Mouse (Mus musculus) hindbrain, embryonic 11.5 days (tissue): ENCODE results near the gene Cyp1b1. TPM values are rescaled to one million over a fixed set of nuclear protein-coding genes. Genes with fewer than 3 reads are reported as not detected.

ENCODE experiments used
- ATAC-seq: fragments of 200-750 bp; cut with Nextera tagmentation; 2 replicates; pipeline ENCODE4 v1.8.0; 2017; ENCODE audit warnings: mild to moderate bottlenecking, moderate TSS enrichment, moderate library complexity; ENCODE audit not compliant: low FRiP score
- DNase-seq: peaks from one replicate; pipeline ENCODE4 v3.0.0-alpha.2; 2015; ENCODE audit warnings: low spot score
- H3K27ac ChIP-seq: fragments of 300-500 bp; sonication (generic); 2 replicates; pipeline ENCODE4 v1.5.1; 2014; ENCODE audit warnings: mild to moderate bottlenecking, low read depth, low read length
- H3K27me3 ChIP-seq: fragments of 300-500 bp; sonication (generic); 2 replicates; pipeline ENCODE4 v1.6.1; 2014; ENCODE audit warnings: mild to moderate bottlenecking, low read length, moderate library complexity, mixed read lengths; ENCODE audit not compliant: control insufficient read depth, insufficient read depth
- H3K36me3 ChIP-seq: fragments of 300-500 bp; sonication (generic); 2 replicates; pipeline ENCODE4 v1.6.1; 2014; ENCODE audit warnings: mild to moderate bottlenecking, low read length, moderate library complexity, mixed read lengths; ENCODE audit not compliant: control insufficient read depth, insufficient read depth
- H3K4me1 ChIP-seq: fragments of 300-500 bp; sonication (generic); replicated peaks from 2 replicates; pipeline ENCODE4 v1.6.1; 2014; ENCODE audit warnings: low read length, mixed read lengths; ENCODE audit not compliant: control insufficient read depth, insufficient read depth
- H3K4me2 ChIP-seq: fragments of 300-500 bp; sonication (generic); replicated peaks from 2 replicates; pipeline ENCODE4 v1.6.1; 2014; ENCODE audit warnings: mild to moderate bottlenecking, low read depth, low read length
- H3K4me3 ChIP-seq: fragments of 300-500 bp; sonication (generic); 2 replicates; pipeline ENCODE4 v1.5.1; 2014; ENCODE audit warnings: low read depth, low read length
- H3K9ac ChIP-seq: fragments of 300-500 bp; sonication (generic); 2 replicates; pipeline ENCODE4 v1.6.1; 2014; ENCODE audit warnings: low read depth, low read length
- H3K9me3 ChIP-seq: fragments of 300-500 bp; sonication (generic); 2 replicates; pipeline ENCODE4 v1.6.1; 2016; ENCODE audit warnings: low read length; ENCODE audit not compliant: control insufficient read depth
- WGBS: fragments of 180-500 bp; shearing (Covaris S2); extraction: QIAGEN DNeasy Blood & Tissue Kit; methylation state at CpG from one replicate; pipeline ENCODE4 v1.1.7; 2014; 5-methylcytosine and 5-hydroxymethylcytosine counted together
- polyA plus RNA-seq: library from polyadenylated mRNA; unstranded; fragments of >200 nt; fragmentation: Nextera tagmentation; extraction: Ambion mirVana; gene quantifications from 2 replicates; pipeline ENCODE4 v1.2.1, GENCODE M21; 2014

The Cyp1b1 gene
- polyA plus RNA-seq, 1 experiment from 2014 or later = 4.0 TPM

DNA sequence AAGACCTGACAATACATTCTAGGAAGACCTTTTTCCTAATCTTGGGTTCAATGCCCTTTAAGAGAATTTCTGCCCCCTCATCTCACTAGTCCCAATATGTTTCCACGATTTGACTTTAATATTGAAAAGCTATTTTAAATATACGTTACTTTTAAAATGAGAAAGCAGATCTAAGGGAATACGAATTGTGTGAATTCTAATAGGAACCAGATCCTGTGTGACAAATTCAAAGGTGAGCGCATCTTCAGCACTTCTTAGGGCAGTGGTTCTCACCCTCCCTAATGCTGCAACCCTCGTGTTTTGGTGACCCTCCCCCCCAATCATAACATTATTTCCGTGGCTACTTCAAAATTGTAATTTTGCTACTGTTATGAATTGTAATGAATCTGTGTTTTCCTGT lies 2.9 kb downstream of the Cyp1b1 start:
- Histone ChIP-seq H3K27me3 (peaks cover 45% of the 10 kb centered on the region), H3K9me3 (no peaks in the 10 kb centered on the region), H3K27ac (no peak overlapping the region), H3K9ac (no peak overlapping the region), H3K4me3 (no peak overlapping the region), H3K36me3 (no peaks in the 10 kb centered on the region), H3K4me2 (no peak overlapping the region), H3K4me1 (peaks cover 10% of the 10 kb centered on the region; the same call in 1 of the 2 replicates)
- ATAC-seq = no peak
- DNase-seq = no peak
- 10% methylated on average over 6 of the region's 6 CpGs for WGBS

DNA sequence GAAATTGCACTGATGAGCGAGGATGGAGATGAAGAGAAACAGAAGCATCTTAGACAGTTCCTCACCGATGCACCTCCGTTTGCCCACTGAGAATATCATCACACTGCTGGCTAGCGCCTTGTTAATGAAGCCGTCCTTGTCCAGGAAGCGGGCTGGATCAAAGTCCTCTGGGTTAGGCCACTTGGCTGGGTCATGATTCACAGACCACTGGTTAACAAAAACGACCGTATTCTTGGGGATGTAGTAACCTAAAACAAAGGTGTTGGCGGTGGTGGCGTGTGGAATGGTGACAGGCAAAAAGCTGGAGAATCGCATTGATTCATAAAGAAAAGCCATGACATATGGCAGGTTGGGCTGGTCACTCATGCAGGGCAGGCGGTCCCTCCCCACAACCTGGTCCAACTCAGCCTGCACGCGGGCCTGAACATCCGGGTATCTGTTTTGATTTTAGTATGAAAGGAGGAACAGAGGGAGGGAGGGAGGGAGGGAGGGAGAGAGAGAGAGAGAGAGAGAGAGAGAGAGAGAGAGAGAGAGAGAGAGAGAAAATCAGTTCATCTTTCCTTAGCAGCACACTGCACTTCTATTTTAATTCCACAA lies 4.5 kb downstream of the Cyp1b1 start:
- Histone ChIP-seq H3K9me3 (no peaks in the 10 kb centered on the region), H3K4me2 (no peak overlapping the region), H3K27ac (no peak overlapping the region), H3K27me3 (peaks cover 43% of the 10 kb centered on the region), H3K9ac (no peak overlapping the region), H3K4me1 (peaks cover 10% of the 10 kb centered on the region; the same call in 1 of the 2 replicates), H3K36me3 (no peaks in the 10 kb centered on the region), H3K4me3 (no peak overlapping the region)
- WGBS = 12% methylated on average over 15 of the region's 15 CpGs
- ATAC-seq = no peak
- DNase-seq = peak; percentile 46

DNA sequence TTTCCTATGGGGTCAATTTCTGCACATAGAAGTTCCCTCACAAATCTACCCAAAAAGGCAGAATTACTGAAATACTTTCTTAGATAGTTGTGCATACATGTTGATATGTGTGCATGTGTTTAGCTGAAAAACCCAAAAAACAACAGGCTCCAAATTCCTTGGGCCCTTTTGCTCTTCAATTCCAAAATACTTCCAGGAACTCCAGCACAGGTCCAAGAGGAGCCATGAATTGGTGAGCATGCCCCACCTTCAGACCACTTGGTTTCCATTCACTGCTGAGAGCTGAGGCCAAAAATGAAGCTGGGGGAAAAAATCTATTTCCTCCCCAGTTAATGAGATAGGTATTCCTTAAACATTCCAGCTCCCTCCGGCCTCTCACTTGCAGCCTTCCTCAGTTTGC lies 5.1 kb downstream of the Cyp1b1 start:
- WGBS = 43% methylated on average over 1 of the region's 1 CpGs
- no peak overlapping the region for H3K27ac ChIP-seq
- no peaks in the 10 kb centered on the region for H3K36me3 ChIP-seq
- no peak for ATAC-seq
- no peak overlapping the region for H3K9ac ChIP-seq
- H3K4me2 ChIP-seq = no peak overlapping the region
- peaks cover 38% of the 10 kb centered on the region for H3K27me3 ChIP-seq
- peaks cover 10% of the 10 kb centered on the region; the same call in 1 of the 2 replicates for H3K4me1 ChIP-seq
- no peaks in the 10 kb centered on the region for H3K9me3 ChIP-seq
- no peak overlapping the region for H3K4me3 ChIP-seq
- DNase-seq = no peak

DNA sequence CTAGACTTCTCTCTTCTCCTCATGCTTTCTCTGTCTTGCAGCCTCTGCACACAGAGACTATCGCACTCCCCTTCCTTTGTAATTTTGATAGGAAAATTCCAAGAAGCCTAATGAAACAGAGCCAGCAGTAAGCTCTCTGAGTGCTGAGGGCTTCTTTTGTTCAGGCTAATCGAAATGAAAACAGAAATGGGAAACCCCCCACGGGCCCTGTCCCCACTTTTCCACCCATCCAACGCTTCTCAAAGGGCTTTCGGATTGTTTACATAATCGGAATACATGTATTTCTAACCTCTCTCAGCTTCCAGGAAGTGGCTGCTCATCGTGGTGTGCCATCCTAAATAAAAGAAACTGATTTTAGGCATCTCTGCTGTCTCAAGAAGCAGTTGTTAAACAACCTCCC lies 6.7 kb downstream of the Cyp1b1 start:
- Histone ChIP-seq H3K9ac (no peak overlapping the region), H3K27me3 (peaks cover 22% of the 10 kb centered on the region), H3K4me3 (no peak overlapping the region), H3K9me3 (no peaks in the 10 kb centered on the region), H3K4me2 (no peak overlapping the region), H3K4me1 (peaks cover 1% of the 10 kb centered on the region; the same call in 1 of the 2 replicates), H3K27ac (no peak overlapping the region), H3K36me3 (no peaks in the 10 kb centered on the region)
- peak; percentile 15 for DNase-seq
- no peak for ATAC-seq
- WGBS = 2% methylated on average over 7 of the region's 7 CpGs

DNA sequence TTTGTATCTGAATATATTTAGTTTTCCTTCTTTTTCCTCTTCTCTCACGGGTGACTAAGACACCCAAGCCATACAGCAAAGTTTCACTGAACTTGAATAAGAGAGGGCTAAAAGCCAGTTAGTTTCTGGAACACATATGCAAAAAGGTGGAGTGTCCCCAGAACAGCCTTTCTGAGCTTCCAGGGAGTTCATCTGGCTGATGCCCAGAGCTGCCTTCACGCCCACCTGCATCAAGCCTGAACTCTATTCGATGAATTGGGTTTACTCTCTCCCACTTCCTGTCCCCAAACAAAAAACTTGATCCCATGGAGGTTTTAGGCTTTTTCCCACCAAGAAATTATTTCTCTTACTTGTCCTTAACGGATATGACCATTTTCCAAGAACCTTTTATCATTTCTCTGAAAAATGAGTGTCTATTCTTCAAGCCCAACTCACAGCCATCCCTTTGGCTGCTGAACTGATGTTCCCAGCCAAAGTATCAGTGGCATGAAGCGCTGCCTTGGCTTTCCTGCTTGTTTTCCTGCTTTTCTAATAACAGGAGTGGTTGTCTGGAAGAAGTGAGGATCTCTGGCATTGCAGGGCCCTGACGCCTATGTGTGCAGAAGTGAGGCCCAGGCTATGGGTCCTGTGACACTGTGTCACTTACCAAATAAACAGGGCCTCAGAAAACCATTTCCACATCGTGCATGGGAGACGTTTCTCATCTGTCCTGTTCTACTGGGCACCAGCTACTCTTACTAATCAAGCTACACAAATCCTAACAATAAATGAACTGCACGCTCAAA lies 9.0 kb downstream of the Cyp1b1 start:
- Histone ChIP-seq H3K4me1 (no peaks in the 10 kb centered on the region), H3K4me3 (no peak overlapping the region), H3K36me3 (no peaks in the 10 kb centered on the region), H3K9me3 (no peaks in the 10 kb centered on the region), H3K27me3 (0 out of 2 replicates have a peak, but pooled peaks cover 5% of the 10 kb centered on the region), H3K4me2 (no peak overlapping the region), H3K27ac (no peak overlapping the region), H3K9ac (no peak overlapping the region)
- DNase-seq (no peak), ATAC-seq (no peak)
- WGBS = 77% methylated on average over 9 of the region's 9 CpGs

DNA sequence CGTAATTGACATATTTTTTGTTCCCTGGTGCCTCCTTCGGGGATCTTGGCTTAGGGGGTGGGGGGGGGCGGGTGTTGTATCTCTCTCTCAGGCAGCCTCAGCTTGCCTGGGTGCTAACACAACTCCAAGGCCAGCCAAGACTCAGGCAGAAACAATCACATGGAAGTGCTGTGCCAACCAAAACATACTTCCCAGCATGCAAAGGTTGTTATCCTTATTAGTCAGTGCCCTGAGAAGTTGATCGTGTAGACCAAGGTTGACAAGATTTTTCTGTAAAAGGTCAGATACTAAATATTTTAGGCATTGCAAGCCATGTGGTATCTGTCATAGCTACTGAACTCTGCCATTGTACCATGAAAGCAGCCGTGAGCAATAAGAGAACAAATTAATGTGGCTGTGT lies 14.0 kb downstream of the Cyp1b1 start:
- no peak overlapping the region for H3K27ac ChIP-seq
- no peaks in the 10 kb centered on the region for H3K4me1 ChIP-seq
- 92% methylated on average over 5 of the region's 5 CpGs for WGBS
- no peak overlapping the region for H3K4me3 ChIP-seq
- H3K4me2 ChIP-seq = no peak overlapping the region
- DNase-seq (no peak), ATAC-seq (no peak)
- no peak overlapping the region for H3K9ac ChIP-seq
- no peaks in the 10 kb centered on the region for H3K27me3 ChIP-seq
- H3K36me3 ChIP-seq = no peaks in the 10 kb centered on the region
- H3K9me3 ChIP-seq = no peaks in the 10 kb centered on the region

DNA sequence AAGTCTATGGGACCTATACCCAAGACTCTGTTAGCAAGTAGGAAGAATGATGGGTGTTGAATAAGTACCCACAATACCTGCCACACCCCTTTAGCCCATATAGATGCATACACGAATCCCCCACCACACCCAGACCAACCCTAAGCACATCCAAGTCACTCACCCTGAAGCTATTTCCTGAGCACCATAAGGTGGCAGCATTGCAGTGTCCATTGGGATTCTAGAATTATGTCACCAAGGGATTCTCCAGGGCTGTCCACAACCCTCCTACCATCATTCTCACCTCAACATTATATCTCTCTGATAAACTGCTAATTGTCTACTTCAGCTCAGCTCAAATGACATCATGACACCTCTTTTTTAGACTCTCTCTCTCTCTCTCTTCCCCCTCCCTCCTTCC lies 15.7 kb downstream of the Cyp1b1 start:
- Histone ChIP-seq H3K4me1 (no peaks in the 10 kb centered on the region), H3K9me3 (no peaks in the 10 kb centered on the region), H3K36me3 (no peaks in the 10 kb centered on the region), H3K9ac (no peak overlapping the region), H3K27me3 (no peaks in the 10 kb centered on the region), H3K4me3 (no peak overlapping the region), H3K27ac (no peak overlapping the region), H3K4me2 (no peak overlapping the region)
- DNase-seq = no peak
- 50% methylated on average over 1 of the region's 1 CpGs for WGBS
- no peak for ATAC-seq

DNA sequence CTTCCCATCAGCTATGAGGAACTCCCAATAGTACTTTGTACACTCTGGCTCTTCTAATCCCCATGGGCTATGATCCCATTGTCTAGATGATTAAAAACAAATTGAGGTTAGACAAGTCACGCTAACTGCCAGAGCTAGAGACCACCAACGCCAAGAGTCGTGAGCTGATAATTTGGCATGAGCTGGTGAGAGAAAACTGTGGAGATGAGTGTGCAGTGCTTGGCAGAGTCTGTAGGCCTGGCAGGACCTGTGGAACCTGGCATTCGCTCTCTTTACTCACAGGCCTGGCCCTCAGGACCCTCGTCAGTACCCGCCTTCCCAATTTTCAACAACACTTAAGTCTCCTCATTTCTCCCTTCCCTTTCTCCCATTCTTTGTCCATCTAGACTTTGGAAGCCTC lies 19.3 kb downstream of the Cyp1b1 start:
- Histone ChIP-seq H3K27me3 (no peaks in the 10 kb centered on the region), H3K27ac (no peak overlapping the region), H3K4me2 (no peak overlapping the region), H3K9me3 (no peaks in the 10 kb centered on the region), H3K36me3 (no peaks in the 10 kb centered on the region), H3K4me3 (no peak overlapping the region), H3K4me1 (no peaks in the 10 kb centered on the region), H3K9ac (no peak overlapping the region)
- ATAC-seq = no peak
- no peak for DNase-seq
- WGBS = 91% methylated on average over 6 of the region's 6 CpGs

DNA sequence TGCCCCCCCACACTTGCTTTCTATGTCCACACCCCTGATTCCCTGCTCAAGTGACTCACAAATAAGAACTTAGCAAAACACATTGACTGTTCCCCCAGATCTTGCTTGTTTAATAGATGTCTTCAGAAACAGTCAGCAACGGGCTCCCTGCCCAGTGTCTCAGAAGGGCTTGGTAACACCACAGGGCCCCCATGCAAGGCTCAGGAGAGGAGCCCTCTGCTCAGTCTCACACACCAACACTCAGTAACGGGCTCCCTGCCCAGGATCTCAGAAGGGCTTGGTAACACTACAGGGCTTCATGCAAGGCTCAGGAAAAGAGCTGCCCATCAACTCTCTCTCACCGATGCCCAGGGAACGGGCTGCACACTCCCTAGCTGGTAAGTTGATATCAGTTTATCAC lies 19.8 kb downstream of the Cyp1b1 start:
- WGBS = 86% methylated on average over 4 of the region's 4 CpGs
- Histone ChIP-seq H3K4me2 (no peak overlapping the region), H3K36me3 (no peaks in the 10 kb centered on the region), H3K4me3 (no peak overlapping the region), H3K4me1 (no peaks in the 10 kb centered on the region), H3K9me3 (no peaks in the 10 kb centered on the region), H3K27me3 (no peaks in the 10 kb centered on the region), H3K9ac (no peak overlapping the region), H3K27ac (no peak overlapping the region)
- ATAC-seq (no peak), DNase-seq (no peak)
